Mouse (Mus musculus): ENCODE measurements at regions not wholly inside any gene's neighbourhood (a gene's known extent, or its start where the extent isn't known, plus 50 kb on each side); places are given as distances from the start of the nearest gene placed in this dataset.
"Not testable (repeated sequence)": the region's sequence is repeated elsewhere in the genome, so short reads cannot be mapped to it uniquely, and the experiment has no call there.

- no peak for DNase-seq
These were observed 52.2 kb upstream of the Nmd3 start for GRCm38 (mm10) chr3:69669541-69669940.

GRCm38 (mm10) chr3:69667820-69668219 is 54.0 kb upstream of the Nmd3 start:
- no peak for DNase-seq

GRCm38 (mm10) chr3:69667359-69667758 is 54.4 kb upstream of the Nmd3 start:
- no peak for DNase-seq

- DNase-seq, result no peak
These were observed 57.5 kb upstream of the Nmd3 start for GRCm38 (mm10) chr3:69664277-69664676.

- no peak for DNase-seq
These were observed 59.4 kb upstream of the B3galnt1 start for GRCm38 (mm10) chr3:69658185-69658584.

- DNase-seq, result no peak
These were observed 58.8 kb upstream of the B3galnt1 start for GRCm38 (mm10) chr3:69657570-69657969.

GRCm38 (mm10) chr3:69655651-69656050 is 56.9 kb upstream of the B3galnt1 start:
- DNase-seq, result not testable (repeated sequence)

- peak; percentile 32 for DNase-seq
These were observed 56.2 kb upstream of the B3galnt1 start for GRCm38 (mm10) chr3:69655001-69655400.

- DNase-seq, result peak; percentile 82
These were observed 54.6 kb upstream of the B3galnt1 start for GRCm38 (mm10) chr3:69653361-69653760.

GRCm38 (mm10) chr3:69649561-69649960 is 50.8 kb upstream of the B3galnt1 start:
- DNase-seq, result no peak

All from adrenal gland, adult 8-10 months (tissue).